Mouse (Mus musculus): Measurements from ENCODE around the gene Ppfibp2.

GRCm38 (mm10) chr7:107668514-107668913, 73.5 kb downstream of the Ppfibp2 start:
- no peak for TF ChIP-seq CTCF (IDR thresholded peaks at IDR 0.05; ENCODE audit: control insufficient read depth, insufficient read depth, insufficient read length)
- TF ChIP-seq MYOD1 (IDR thresholded peaks at IDR 0.05; ENCODE audit: control insufficient read depth, insufficient read length, low read depth): no peak
- no peak for TF ChIP-seq MYOG (IDR thresholded peaks at IDR 0.05; ENCODE audit: control insufficient read depth, extremely low read depth, insufficient read length)
- TF ChIP-seq FOSL1 (IDR thresholded peaks at IDR 0.05; ENCODE audit: insufficient read depth, low read length, poor library complexity, severe bottlenecking): no peak
- TF ChIP-seq CEBPB (IDR thresholded peaks at IDR 0.05; ENCODE audit: low read depth): no peak
